Mouse (Mus musculus) kidney, adult 18-20 months (tissue): ENCODE measurements at regions not wholly inside any gene's neighbourhood (a gene's known extent, or its start where the extent isn't known, plus 50 kb on each side); places are given as distances from the start of the nearest gene placed in this dataset.

ENCODE experiments used
- DNase-seq: peaks from one replicate; pipeline ENCODE4 v3.0.0; 2021

GRCm38 (mm10) chr16:24042216-24042615 is 53.6 kb upstream of the Bcl6 start:
- no peak for DNase-seq

DNA sequence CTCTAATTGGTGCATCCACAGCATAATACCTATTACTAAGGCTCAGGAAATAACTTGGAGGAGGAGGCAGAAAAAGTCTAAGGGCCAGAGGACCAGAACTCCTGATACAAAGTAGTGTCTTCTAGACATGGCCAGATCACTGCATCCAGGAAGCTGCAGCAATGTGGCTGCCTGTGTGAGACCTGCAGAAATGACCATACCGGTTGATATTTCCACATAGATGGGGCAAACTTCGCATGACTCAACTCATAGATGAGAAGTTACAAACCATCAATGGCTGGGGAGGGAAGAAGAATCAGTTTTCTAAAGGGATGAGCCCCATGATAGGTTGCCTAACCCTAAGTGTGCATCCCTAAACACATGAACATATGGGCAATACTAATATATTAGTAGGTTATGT is 52.8 kb upstream of the Bcl6 start:
- no peak for DNase-seq

GRCm38 (mm10) chr16:24039765-24040164 is 51.1 kb upstream of the Bcl6 start:
- DNase-seq, result peak; percentile 58
